Mouse (Mus musculus) adipocyte (in vitro differentiated cells): ENCODE data around the gene Islr.

ENCODE experiments used
- DNase-seq: peaks from one replicate; pipeline ENCODE4 v3.0.0-alpha.2; 2016; ENCODE audit warnings: low spot score

Islr gene

GRCm38 (mm10) chr9:58196610-58197567 lies 7.2 kb downstream of the Islr start:
- DNase-seq = no peak

GRCm38 (mm10) chr9:58196141-58196540 lies 8.0 kb downstream of the Islr start:
- no peak for DNase-seq

- no peak for DNase-seq
Measured at GRCm38 (mm10) chr9:58195671-58196070, 8.4 kb downstream of the Islr start.

GRCm38 (mm10) chr9:58194222-58194621 lies 9.9 kb downstream of the Islr start:
- no peak for DNase-seq

GRCm38 (mm10) chr9:58184456-58184855 lies 19.6 kb downstream of the Islr start:
- no peak for DNase-seq

GRCm38 (mm10) chr9:58179390-58179789 lies 24.7 kb downstream of the Islr start:
- no peak for DNase-seq

GRCm38 (mm10) chr9:58177165-58177564 lies 26.9 kb downstream of the Islr start:
- DNase-seq = no peak

- DNase-seq = no peak
Measured at GRCm38 (mm10) chr9:58175745-58176487, 28.2 kb downstream of the Islr start.

- DNase-seq = no peak
Measured at GRCm38 (mm10) chr9:58174818-58175251, 29.3 kb downstream of the Islr start.

GRCm38 (mm10) chr9:58172863-58173262 lies 31.2 kb downstream of the Islr start:
- DNase-seq = peak; percentile 18

- DNase-seq = no peak
Measured at GRCm38 (mm10) chr9:58169426-58169825, 34.7 kb downstream of the Islr start.

- DNase-seq = no peak
Measured at GRCm38 (mm10) chr9:58168880-58169279, 35.2 kb downstream of the Islr start.

GRCm38 (mm10) chr9:58165779-58166178 lies 38.3 kb downstream of the Islr start:
- no peak for DNase-seq

- DNase-seq = no peak
Measured at GRCm38 (mm10) chr9:58163146-58163545, 41.0 kb downstream of the Islr start.

- DNase-seq = no peak
Measured at GRCm38 (mm10) chr9:58162173-58162572, 41.9 kb downstream of the Islr start.

GRCm38 (mm10) chr9:58160315-58160714 lies 43.8 kb downstream of the Islr start:
- no peak for DNase-seq

GRCm38 (mm10) chr9:58159855-58160254 lies 44.3 kb downstream of the Islr start:
- no peak for DNase-seq

- DNase-seq = peak; percentile 73
Measured at GRCm38 (mm10) chr9:58158541-58159311, 45.4 kb downstream of the Islr start.

GRCm38 (mm10) chr9:58157838-58158237 lies 46.3 kb downstream of the Islr start:
- DNase-seq = no peak

GRCm38 (mm10) chr9:58156819-58157560 lies 47.1 kb downstream of the Islr start:
- DNase-seq = no peak

- DNase-seq = peak; percentile 39
Measured at GRCm38 (mm10) chr9:58155366-58155765, 48.7 kb downstream of the Islr start.
